Mouse (Mus musculus) kidney, adult 10 weeks (tissue): ENCODE data around the gene Mafk. TPM values are rescaled to one million over a fixed set of nuclear protein-coding genes. Genes with fewer than 3 reads are reported as not detected.

Experiments
- polyA plus RNA-seq: library from polyadenylated mRNA; stranded (reverse); fragments of 350-450 nt; fragmentation: Illumina TruSeq; extraction: RNeasy Lipid Tissue Mini Kit (QIAGEN cat#74804); gene quantifications from one replicate; pipeline ENCODE4 v1.2.3, GENCODE M21; 2014; ENCODE audit warnings: low read depth, low replicate concordance

Mafk gene
- polyA plus RNA-seq = 4.7 TPM

DNA sequence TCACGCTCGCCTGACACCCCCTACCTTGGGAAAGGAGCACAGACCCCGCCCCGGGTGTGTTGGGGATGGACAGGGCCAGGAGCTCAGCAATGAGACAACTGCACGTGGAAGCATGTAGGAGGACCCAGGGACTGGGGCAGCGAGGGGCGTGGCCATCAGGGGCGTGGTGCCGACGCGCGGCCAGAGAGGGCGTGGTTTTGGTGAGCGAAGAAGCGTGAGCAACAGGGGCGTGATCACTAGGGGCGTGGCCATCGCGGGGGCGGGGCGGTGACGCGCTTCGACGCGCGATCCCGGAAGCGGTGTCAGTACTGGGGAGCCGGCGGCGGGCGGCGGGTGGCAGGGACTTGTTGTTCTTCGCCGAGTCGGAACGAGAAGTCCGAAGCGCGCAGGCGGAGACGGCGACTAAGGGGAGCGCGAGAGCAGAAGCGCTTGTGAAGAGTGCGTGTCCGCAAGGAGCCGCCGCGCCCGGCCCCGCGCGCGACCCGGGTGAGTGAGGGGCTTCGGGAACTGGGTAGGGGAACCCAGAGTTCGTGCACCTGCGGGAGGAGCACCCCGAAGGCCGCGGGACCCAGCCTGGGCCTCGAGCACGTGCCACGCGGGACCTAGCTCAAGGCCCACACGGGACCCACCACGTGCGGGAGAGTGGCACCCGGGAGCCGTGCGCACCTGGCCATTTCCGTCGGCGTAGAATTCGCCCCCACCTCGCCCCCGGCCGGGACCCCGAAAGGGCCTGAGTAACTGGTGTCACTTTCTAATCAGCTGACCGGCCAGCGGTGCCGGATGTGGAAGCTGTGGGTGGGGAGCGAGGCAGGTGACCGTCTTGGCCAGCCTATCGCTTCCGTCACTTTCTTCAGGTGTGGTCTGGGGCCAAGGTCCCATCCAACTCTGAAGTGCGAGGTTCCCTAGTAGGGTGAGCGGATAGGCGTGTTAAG, at the start of gene Mafk:
Mafk (plus strand) TSS at position 287 of the 932 bp plus-strand sequence.

DNA sequence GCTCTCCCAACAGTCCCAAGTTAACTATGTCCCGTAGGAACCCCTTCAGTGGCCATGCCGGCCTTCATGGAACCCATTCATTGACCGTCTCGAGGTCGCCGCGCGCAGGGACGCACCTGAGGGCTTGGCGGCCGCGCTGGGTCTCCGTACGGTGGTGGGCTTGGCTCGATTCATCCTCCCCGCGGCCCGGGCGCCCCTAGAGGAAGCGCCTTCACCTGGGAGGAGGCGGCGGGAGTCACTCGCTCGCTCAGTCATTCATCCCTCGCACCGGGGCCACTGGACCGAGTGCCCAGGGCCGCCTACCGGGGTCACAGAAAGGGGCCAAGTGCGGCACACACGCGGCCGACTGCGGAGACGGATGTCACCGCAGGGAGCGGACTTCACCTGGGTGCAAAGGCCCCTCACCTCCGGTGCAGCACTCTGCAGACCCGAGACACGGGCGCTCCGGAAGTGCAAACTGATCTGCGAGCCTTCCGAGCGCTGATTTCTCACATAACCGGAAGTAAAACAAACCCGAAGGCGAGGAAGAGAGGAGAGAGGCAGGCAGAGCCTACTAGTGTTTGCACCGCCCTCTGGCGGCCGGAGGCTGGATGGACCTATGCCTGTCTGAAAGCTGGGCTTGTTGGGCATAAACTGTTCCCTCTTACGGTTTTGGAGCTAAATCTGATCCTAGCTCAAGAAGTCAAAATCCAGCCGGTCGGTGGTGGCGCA, 15.9 kb upstream of the Mafk start, which contains the start of gene Ints1:
Ints1 (minus strand) TSS at position 459 of the 711 bp plus-strand sequence.

DNA sequence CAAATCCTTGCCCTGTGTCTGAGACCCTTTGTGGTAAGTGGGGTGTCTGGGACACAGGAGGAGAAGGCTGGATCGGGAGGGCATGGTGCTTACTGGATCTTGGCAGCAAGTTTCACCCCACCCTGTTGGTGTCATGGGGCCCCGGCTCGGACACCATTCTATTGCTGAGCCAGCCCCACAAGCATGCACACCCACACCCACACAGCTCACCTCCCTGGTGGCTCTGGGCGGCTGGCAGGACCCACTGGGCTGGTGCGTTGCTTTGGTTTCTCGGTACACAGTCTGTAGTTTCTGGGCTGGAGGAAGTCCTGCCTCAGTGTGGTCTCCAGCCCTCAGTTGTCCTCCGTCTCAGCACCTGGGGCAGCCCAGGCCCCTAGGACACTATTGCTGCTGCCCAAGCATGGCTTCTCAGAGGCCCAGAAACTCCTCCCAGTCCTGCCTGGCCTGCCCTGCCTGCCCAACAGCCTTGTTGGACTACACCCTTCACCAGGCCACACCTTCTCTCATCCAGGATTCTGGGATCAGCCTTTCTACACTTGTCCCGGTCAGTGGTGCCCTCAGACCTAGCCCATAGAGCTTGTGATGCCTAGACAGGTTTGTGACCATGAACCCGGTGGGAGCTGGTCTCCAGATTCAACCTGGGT, 28.3 kb downstream of the Mafk start, which contains the start of gene Tmem184a:
Tmem184a (minus strand) TSS at position 380 of the 644 bp plus-strand sequence.

DNA sequence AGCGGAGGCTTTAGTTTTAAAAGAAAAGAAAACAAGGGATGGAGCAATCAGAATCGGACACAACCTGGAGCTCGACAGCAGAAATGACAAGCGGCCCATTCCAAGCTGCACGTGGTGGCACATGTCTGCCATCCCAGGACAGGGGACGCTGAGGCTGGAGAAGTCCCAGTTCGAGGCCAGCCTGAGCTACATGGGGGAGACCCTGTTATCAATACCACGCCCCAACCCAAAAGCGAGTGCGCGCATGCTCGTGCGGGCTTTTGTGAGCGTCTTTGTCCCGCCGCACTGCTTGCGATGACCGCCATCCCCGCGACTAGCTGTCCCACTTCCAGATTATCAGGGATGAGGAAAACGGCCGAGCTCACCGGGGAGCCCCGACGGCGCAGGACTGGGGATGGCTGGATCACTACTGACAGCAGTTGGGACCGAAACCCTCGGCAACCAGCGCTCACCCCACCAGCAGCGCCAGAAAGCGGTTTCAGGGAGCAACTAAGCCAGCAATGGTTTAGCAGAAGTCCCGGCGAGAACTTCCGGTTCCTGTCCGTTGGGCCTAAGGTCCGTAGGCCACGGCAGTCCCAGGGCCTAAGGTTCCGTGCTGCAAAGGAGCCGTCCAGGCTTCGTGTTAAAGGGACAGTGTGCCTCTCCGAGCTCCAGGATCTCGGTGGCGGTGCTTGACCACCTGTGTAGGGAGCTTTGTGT, 35.2 kb downstream of the Mafk start, which contains the start of the genes Gm26938 and Psmg3:
Gm26938 (minus strand) TSS at position 51 of the 699 bp plus-strand sequence.
Psmg3 (minus strand) TSS at position 529 of the 699 bp plus-strand sequence.

Other genes starting within 250 kb of the Mafk start
- gene Uncx, start 248.0 kb upstream of the Mafk start, polyA plus RNA-seq = not detected
- gene Micall2, start 55.2 kb upstream of the Mafk start, polyA plus RNA-seq = 0.12 TPM
- 0.85 TPM for gene Ints1, start 15.8 kb upstream of the Mafk start, polyA plus RNA-seq
- gene Tmem184a, start 28.4 kb downstream of the Mafk start, polyA plus RNA-seq = 1.2 TPM
- not detected for gene Gm26938, start 34.9 kb downstream of the Mafk start, polyA plus RNA-seq
- gene Psmg3, start 35.4 kb downstream of the Mafk start, polyA plus RNA-seq = not detected
- gene Elfn1, start 116.4 kb downstream of the Mafk start, polyA plus RNA-seq = 0.61 TPM